Mouse (Mus musculus): ENCODE measurements at regions not wholly inside any gene's neighbourhood (a gene's known extent, or its start where the extent isn't known, plus 50 kb on each side); places are given as distances from the start of the nearest gene placed in this dataset.

DNA sequence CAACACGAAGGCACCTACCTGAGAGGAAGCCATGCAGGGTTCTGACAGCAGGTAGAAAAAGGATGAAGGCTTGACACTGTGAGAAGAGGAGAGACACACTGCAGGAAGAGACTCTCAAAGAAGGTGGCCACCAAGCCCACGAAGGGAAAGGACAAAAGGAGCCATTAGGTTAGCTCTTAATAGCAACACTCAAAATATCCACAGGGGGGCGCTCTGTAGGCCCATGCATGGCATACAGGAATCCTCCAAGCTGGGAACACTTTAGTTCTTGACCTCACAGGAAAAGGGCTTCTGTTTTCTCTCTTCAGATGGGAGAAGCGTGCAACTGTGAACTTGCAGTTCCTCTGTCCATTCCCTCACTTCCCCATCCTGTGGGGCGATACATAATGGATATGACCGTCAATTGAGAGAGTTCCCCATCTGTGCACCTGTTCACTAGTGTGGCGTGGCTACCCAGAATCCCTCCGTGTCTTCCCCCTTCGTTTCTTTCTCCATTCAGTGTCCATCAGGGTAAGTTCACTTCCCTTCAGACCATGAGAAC lies 162.9 kb downstream of the Gm826 start:
- no peaks in the 10 kb centered on the region for H3K4me1 ChIP-seq
- 77% methylated on average over 9 of the region's 9 CpGs for WGBS
- H3K27ac ChIP-seq (replicated peaks) = no peak overlapping the region
- no peak overlapping the region for H3K9ac ChIP-seq (replicated peaks)
- no peaks in the 10 kb centered on the region for H3K36me3 ChIP-seq
- H3K9me3 ChIP-seq (replicated peaks) = no peaks in the 10 kb centered on the region
- no peak overlapping the region for H3K4me2 ChIP-seq
- H3K4me3 ChIP-seq (replicated peaks) = no peak overlapping the region
- no peak for ATAC-seq (ENCODE audit: low FRiP score)
- peaks cover 2% of the 10 kb centered on the region; the same call in 1 of the 2 replicates for H3K27me3 ChIP-seq (replicated peaks)

DNA sequence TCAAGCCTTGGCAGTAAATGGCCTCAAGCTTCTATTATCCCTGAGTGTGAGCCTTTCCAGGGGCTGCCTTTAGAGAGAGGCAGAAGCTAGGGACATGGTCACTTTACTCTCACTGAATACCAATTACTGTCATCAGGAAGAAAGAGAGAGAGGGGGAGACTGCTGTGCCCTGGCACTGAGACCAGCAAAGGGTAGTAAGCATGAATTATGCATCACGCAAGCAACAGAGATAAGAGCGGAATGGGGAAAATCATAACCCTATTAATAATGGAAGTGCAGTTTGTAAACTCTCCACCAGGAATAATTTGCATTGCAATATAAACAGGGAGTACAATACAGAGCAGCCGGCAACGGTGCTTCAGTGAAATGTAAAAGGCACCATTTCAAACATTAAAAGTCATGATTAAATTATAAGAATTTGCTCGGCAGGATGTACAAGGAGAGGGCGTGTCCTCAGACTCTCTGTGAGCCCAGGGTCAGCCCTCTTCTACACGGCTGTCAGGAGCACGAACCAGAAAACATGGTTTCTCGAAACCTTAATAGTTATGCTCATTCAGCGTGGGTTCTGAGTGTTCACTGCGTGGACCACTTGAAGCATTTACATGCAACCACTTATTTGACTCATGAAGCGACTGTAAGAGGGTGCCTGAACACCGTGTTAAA lies 175.2 kb downstream of the Gm826 start:
- H3K4me3 ChIP-seq (replicated peaks) = no peak overlapping the region
- no peak overlapping the region for H3K27ac ChIP-seq (replicated peaks)
- H3K36me3 ChIP-seq = no peaks in the 10 kb centered on the region
- ATAC-seq (ENCODE audit: low FRiP score) = peak; percentile 50; the same call in 1 of the 2 replicates
- H3K9ac ChIP-seq (replicated peaks) = no peak overlapping the region
- H3K4me2 ChIP-seq = peak overlapping the region; percentile 28
- peaks cover 15% of the 10 kb centered on the region for H3K4me1 ChIP-seq
- no peaks in the 10 kb centered on the region; the same call in 1 of the 2 replicates for H3K27me3 ChIP-seq (replicated peaks)
- H3K9me3 ChIP-seq (replicated peaks) = no peaks in the 10 kb centered on the region
- 48% methylated on average over 13 of the region's 13 CpGs for WGBS

DNA sequence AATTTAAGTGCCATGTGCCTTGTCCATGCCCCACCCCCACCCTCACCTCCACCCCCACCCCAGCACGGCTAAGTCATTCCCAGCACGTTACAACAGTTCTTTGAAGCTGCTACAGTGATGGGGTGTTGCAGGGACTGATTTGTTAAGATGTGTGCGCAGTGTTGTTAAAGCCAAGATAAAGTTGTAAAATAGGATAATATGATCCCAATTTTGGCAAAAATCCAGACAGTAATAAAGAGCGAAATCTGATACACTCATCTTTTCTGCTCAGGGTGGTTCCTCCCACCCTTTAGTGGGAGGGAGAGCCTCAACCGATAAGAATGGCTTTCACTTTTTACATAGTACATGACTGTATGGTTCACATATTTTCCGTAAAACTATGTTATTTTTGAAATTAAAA lies 180.2 kb downstream of the Gm826 start:
- H3K4me2 ChIP-seq = no peak overlapping the region
- WGBS = 72% methylated on average over 6 of the region's 6 CpGs
- H3K9me3 ChIP-seq (replicated peaks) = no peaks in the 10 kb centered on the region
- H3K36me3 ChIP-seq = no peaks in the 10 kb centered on the region
- H3K4me3 ChIP-seq (replicated peaks) = no peak overlapping the region
- peaks cover 10% of the 10 kb centered on the region for H3K4me1 ChIP-seq
- no peak overlapping the region for H3K27ac ChIP-seq (replicated peaks)
- H3K9ac ChIP-seq (replicated peaks) = no peak overlapping the region
- H3K27me3 ChIP-seq (replicated peaks) = no peaks in the 10 kb centered on the region; the same call in 1 of the 2 replicates
- no peak for ATAC-seq (ENCODE audit: low FRiP score)

DNA sequence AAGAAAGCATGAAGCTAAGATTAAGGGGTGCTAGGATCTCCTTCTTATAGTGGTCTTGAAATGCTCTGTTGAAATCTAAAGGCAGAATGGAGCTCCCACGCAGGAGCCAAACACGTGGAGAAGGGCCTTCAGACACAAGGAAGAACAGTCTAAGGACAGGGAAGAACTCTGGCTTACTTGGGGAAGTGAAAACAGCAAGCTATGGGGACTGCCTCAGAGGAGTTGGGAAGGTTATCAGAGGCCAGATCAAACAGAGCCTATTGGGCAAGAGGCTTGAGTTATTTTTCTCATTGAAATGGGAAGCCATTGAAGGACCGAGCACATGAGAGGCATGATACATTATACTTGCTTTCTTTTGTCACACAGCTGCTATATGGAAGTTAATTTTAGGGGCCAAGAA lies 181.9 kb downstream of the Gm826 start:
- Histone ChIP-seq H3K36me3 (no peaks in the 10 kb centered on the region), H3K9me3 (replicated peaks) (no peaks in the 10 kb centered on the region), H3K4me2 (no peak overlapping the region), H3K4me1 (no peaks in the 10 kb centered on the region), H3K4me3 (replicated peaks) (no peak overlapping the region), H3K27ac (replicated peaks) (no peak overlapping the region), H3K27me3 (replicated peaks) (no peaks in the 10 kb centered on the region; the same call in 1 of the 2 replicates), H3K9ac (replicated peaks) (no peak overlapping the region)
- ATAC-seq (ENCODE audit: low FRiP score) = no peak
- 92% methylated on average over 3 of the region's 3 CpGs for WGBS

DNA sequence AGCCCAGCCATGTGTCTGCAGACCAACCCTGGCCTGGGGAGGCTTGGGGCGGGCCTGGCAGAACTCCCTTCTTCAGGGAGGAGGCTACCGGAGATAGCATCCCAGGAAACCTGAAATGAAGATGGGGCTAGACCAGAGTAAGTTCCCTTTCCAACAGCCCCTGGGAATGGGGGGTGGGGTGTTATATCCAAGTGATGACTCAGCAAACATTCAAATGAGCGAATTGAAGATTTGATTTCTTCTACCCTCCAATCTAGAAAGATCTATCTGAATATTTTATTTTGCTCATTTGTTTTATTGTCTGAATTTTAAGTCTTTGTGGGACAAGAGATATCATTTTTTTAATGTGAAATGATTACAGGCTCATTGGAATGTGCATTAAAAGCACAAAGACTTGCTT lies 185.0 kb downstream of the Gm826 start:
- Histone ChIP-seq H3K36me3 (no peaks in the 10 kb centered on the region), H3K27me3 (replicated peaks) (no peaks in the 10 kb centered on the region; the same call in 1 of the 2 replicates), H3K4me1 (no peaks in the 10 kb centered on the region), H3K9ac (replicated peaks) (no peak overlapping the region), H3K27ac (replicated peaks) (no peak overlapping the region), H3K4me3 (replicated peaks) (no peak overlapping the region), H3K4me2 (no peak overlapping the region), H3K9me3 (replicated peaks) (no peaks in the 10 kb centered on the region)
- WGBS = 91% methylated on average over 3 of the region's 3 CpGs
- no peak for ATAC-seq (ENCODE audit: low FRiP score)

DNA sequence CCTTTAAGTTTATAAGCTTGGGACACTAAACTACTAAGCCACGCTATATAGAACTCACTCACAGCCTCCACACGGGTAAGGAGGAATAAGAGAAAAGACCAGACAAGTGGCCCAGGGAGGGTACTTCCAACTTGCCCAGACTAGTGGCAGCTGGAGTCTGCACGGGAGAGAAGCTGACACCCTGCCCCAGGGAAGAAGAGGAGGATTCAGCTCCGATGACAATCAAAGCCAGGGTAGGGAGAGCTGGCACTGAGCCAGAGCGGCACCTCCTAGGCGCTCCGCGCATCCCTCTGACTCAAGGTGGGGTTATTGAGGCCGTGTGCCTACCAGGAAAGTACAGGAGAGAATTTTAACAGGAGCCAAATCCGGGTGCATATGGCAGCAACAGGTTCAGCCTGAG lies 185.4 kb downstream of the Gm826 start:
- H3K36me3 ChIP-seq = no peaks in the 10 kb centered on the region
- no peak for ATAC-seq (ENCODE audit: low FRiP score)
- WGBS = 55% methylated on average over 10 of the region's 10 CpGs

DNA sequence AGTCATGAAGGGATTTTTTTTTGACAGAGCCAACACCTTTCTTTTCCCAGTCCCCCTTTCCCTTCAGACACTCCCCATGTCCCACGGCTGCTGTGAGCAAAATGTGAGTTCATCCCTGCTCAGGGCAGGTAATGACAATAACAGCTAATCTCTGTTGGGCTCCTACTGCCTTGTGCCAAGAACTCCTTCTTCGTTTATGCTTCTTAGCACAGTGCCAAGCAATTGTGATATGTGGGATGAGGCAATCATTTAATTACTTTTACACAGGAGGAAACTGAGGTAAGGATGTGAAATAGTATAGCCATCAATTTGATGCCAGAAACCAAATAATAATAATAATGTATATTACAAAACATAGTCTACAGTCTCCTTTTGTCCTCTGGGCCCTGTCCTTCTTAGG lies 185.9 kb downstream of the Gm826 start:
- Histone ChIP-seq H3K4me2 (no peak overlapping the region), H3K36me3 (no peaks in the 10 kb centered on the region), H3K9ac (replicated peaks) (no peak overlapping the region), H3K27me3 (replicated peaks) (no peaks in the 10 kb centered on the region; the same call in 1 of the 2 replicates), H3K4me3 (replicated peaks) (no peak overlapping the region), H3K27ac (replicated peaks) (no peak overlapping the region), H3K9me3 (replicated peaks) (no peaks in the 10 kb centered on the region), H3K4me1 (no peaks in the 10 kb centered on the region)
- no peak for ATAC-seq (ENCODE audit: low FRiP score)
- 55% methylated on average over 2 of the region's 2 CpGs for WGBS

More for the DNA sequence above, 185.4 kb downstream of the Gm826 start:
- Histone ChIP-seq H3K4me2 (no peak overlapping the region), H3K4me3 (replicated peaks) (no peak overlapping the region), H3K9me3 (replicated peaks) (no peaks in the 10 kb centered on the region), H3K27me3 (replicated peaks) (no peaks in the 10 kb centered on the region; the same call in 1 of the 2 replicates), H3K9ac (replicated peaks) (no peak overlapping the region), H3K4me1 (no peaks in the 10 kb centered on the region), H3K27ac (replicated peaks) (no peak overlapping the region)

DNA sequence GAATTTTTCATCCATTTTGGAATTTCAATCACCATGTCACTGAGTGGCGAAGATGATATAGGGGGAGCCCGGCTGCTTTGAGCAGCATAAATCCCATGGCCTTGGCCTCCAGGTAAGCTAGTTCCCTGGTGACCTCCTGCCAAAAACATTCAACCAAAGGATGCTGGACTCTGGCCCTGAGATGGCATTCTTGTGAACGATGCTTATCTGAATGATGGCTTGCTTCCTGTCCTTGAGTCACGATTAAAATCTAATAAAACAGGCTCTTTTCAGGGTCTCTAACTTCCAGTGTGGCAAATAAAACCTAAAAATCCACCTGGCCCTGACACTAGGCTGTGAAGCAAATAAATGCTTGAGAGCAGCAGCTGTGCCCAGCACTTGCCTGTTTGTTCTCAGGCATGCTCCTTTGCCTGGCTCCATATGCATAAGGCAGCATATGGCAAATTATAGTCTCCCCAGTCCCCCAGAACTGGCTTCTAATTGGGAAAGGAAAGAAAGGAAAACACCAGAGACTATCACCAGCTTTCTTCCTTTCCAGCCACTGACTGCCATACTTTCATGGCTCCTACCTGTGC lies 193.7 kb downstream of the Gm826 start:
- H3K4me2 ChIP-seq = no peak overlapping the region
- no peaks in the 10 kb centered on the region for H3K4me1 ChIP-seq
- 67% methylated on average over 4 of the region's 4 CpGs for WGBS
- H3K9me3 ChIP-seq (replicated peaks) = no peaks in the 10 kb centered on the region
- H3K9ac ChIP-seq (replicated peaks) = no peak overlapping the region
- no peak overlapping the region for H3K27ac ChIP-seq (replicated peaks)
- no peak overlapping the region for H3K4me3 ChIP-seq (replicated peaks)
- ATAC-seq (ENCODE audit: low FRiP score) = no peak
- H3K36me3 ChIP-seq = no peaks in the 10 kb centered on the region
- H3K27me3 ChIP-seq (replicated peaks) = no peaks in the 10 kb centered on the region

DNA sequence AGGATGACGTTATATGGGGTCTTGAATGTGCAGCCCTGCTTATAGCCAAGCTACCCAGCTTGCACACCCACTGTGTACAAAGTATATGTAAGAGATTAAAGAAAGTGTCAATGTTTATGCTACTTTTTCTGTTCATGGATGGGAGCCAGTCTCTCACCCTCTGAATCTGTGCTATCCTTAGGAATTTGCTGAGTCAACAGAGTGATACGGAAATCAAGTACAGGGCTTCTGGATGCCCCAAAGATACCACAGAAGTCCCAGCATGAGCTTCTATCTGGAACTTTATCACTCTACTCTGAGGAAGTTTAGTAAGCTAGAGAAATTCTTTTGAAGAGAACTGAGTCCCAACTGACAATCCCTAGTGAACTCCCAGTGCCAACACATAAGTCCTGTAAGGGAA lies 195.9 kb downstream of the Gm826 start:
- Histone ChIP-seq H3K4me2 (no peak overlapping the region), H3K36me3 (no peaks in the 10 kb centered on the region), H3K9me3 (replicated peaks) (no peaks in the 10 kb centered on the region), H3K4me1 (no peaks in the 10 kb centered on the region), H3K27ac (replicated peaks) (no peak overlapping the region), H3K27me3 (replicated peaks) (no peaks in the 10 kb centered on the region), H3K4me3 (replicated peaks) (no peak overlapping the region), H3K9ac (replicated peaks) (no peak overlapping the region)
- ATAC-seq (ENCODE audit: low FRiP score) = no peak
- WGBS = 80% methylated on average over 2 of the region's 2 CpGs

DNA sequence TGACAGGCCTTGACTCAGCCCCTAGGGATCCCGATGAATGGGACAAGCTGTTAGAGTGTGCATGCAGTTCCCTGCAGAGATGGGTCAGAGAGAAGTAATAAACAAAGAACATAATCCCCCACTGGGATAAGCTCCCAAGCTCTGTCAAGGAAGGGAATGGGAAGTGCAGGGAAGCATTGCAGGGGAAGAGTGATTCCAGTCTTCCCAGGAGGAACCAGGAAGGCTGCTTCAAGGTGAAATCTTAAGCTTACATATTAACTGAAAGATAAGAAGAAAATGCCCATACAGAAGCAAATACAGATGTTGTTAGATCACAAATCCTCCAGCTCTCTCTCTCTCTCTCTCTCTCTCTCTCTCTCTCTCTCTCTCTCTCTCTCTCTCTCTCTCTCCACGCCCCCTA lies 202.2 kb downstream of the Gm826 start:
- H3K9ac ChIP-seq (replicated peaks) = no peak overlapping the region
- ATAC-seq (ENCODE audit: low FRiP score) = no peak
- 54% methylated on average over 2 of the region's 2 CpGs for WGBS

DNA sequence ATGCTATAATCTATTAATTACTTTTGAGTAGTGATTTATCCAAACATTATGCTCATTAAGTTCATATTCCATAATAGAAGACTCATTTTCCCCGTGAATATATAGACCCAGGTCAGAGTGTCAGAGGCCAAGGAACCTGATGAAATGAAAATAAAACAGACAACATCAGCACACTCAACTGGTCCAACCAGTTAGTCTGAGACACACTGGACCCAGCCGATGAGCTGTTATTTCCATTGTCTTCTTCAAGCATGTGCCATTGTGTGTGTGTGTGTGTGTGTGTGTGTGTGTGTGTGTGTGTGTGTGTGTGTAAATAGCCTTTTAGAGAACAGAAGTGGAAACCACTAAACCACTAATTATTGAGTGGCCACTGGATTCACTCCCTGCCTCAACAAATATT lies 202.6 kb downstream of the Gm826 start:
- WGBS = 80% methylated on average over 2 of the region's 2 CpGs

More for the DNA sequence above, 202.2 kb downstream of the Gm826 start:
- no peaks in the 10 kb centered on the region for H3K9me3 ChIP-seq (replicated peaks)
- H3K27me3 ChIP-seq (replicated peaks) = no peaks in the 10 kb centered on the region
- H3K36me3 ChIP-seq = no peaks in the 10 kb centered on the region
- no peak overlapping the region for H3K4me3 ChIP-seq (replicated peaks)
- H3K27ac ChIP-seq (replicated peaks) = no peak overlapping the region
- no peaks in the 10 kb centered on the region for H3K4me1 ChIP-seq
- no peak overlapping the region for H3K4me2 ChIP-seq

DNA sequence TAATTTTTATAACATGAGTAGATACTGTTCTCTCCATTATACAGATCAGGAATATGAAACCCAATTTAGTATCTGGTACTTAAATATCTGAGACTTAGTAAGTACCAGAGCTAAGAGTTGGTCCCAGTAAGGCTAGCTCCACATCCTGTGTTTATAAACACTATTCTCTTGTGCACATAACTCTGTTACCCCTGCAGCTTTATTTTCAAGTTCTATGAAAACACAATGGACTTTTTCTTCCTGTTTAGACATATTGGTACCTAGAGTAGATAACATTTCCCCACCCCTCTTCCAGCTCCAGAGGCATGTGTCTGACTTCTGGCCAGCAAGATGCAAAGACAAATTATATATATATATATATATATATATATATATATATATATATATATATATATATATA lies 216.8 kb downstream of the Gm826 start:
- Histone ChIP-seq H3K36me3 (no peaks in the 10 kb centered on the region), H3K4me2 (no peak overlapping the region), H3K9ac (replicated peaks) (no peak overlapping the region), H3K4me1 (no peaks in the 10 kb centered on the region), H3K9me3 (replicated peaks) (no peaks in the 10 kb centered on the region), H3K27me3 (replicated peaks) (no peaks in the 10 kb centered on the region), H3K27ac (replicated peaks) (no peak overlapping the region), H3K4me3 (replicated peaks) (no peak overlapping the region)
- ATAC-seq (ENCODE audit: low FRiP score) = no peak

More for the DNA sequence above, 202.6 kb downstream of the Gm826 start:
- no peak overlapping the region for H3K27ac ChIP-seq (replicated peaks)
- no peak overlapping the region for H3K4me3 ChIP-seq (replicated peaks)
- H3K9me3 ChIP-seq (replicated peaks) = no peaks in the 10 kb centered on the region
- no peak overlapping the region for H3K9ac ChIP-seq (replicated peaks)
- H3K36me3 ChIP-seq = no peaks in the 10 kb centered on the region
- no peak overlapping the region for H3K4me2 ChIP-seq
- no peaks in the 10 kb centered on the region for H3K4me1 ChIP-seq
- no peak for ATAC-seq (ENCODE audit: low FRiP score)
- H3K27me3 ChIP-seq (replicated peaks) = no peaks in the 10 kb centered on the region
